Mouse (Mus musculus): ENCODE measurements around the gene Smpd4.

Smpd4 gene

DNA sequence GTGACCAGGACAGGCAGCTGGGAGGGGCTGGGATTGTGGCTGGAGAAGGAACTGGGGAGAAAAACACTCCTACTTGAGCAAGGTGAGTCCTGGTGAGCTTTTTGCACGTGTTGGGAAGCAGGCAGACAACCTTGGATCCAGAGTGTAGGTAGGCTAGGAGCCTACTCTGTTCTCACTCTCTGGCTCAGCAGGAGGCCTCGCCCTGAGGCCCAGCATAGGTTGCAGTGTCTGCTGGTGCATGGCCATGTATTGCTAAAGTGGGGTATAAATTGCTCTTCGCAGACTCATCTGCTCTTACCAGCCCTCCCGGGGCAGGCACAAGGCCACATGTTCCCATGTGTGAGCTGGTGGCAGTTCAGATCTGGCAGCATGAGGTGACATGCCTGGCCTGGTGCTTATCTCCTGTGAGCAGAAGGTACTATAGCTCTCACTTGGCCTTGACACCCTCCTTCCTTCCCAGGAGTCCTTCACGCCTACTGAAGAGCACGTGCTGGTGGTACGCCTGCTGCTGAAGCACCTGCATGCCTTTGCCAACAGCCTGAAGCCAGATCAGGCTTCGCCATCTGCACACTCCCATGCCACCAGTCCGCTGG, 19.0 kb downstream of the Smpd4 start:
- no peak for DNase-seq (ENCODE audit: low read depth, low spot score)

DNA sequence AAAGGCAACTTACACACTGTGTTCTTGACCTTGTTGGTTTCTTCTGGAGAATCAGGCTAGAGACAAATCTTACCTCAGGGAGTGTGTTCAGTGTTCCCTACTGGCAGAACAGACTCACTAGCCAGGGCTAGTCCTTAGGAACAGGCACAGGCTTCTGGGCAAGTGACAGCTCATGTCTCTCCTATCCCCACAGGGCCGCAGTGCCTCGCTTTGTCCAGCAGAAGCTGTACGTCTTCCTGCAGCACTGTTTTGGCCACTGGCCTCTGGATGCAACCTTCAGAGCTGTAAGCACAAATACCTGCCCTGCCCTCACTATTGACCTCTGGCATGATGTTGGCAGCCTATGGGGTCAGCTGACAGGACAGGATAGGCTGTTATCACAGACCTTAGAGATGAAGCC, 19.9 kb downstream of the Smpd4 start:
- no peak for DNase-seq (ENCODE audit: low read depth, low spot score)

DNA sequence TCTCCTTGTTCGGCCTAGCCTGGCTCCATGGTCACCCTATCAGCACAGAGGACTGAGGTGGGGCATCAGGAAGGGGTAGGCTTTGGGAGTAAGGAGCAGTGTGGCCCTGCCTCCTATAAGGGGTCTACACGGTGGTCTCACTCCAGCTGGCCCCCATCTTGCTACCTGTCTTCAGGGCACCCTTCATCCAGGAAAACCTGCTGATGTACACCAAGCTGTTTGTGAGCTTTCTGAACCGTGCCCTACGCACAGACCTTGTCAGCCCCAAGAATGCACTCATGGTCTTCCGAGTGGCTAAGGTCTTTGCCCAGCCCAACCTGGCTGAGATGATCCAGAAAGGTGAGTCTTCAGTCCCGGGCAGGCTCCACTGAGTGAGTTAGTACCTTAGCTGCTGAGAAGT, 20.8 kb downstream of the Smpd4 start:
- DNase-seq (ENCODE audit: low read depth, low spot score): no peak

DNA sequence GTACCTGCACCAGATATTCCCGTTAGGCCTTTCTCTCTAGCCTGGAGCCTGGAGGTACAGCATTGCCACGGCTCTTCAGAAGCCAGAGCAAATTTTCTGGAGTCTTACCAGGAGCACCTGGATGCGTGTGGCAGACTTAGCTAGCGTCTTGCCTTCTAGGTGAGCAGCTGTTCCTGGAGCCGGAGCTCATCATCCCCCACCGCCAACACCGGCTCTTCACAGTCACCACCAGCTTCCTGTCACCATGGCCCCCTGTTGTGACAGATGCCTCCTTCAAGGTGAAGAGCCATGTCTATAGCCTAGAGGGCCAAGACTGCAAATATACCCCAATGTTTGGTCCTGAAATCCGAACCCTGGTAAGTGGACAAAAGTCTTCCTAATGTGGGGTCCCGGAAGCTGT, 21.6 kb downstream of the Smpd4 start:
- DNase-seq (ENCODE audit: low read depth, low spot score): no peak

- no peak for DNase-seq (ENCODE audit: low read depth, low spot score)
These were observed 22.1 kb downstream of the Smpd4 start for GRCm38 (mm10) chr16:17641301-17641700.

- DNase-seq (ENCODE audit: low read depth, low spot score): no peak
These were observed 23.2 kb downstream of the Smpd4 start for GRCm38 (mm10) chr16:17642311-17642710.

DNA sequence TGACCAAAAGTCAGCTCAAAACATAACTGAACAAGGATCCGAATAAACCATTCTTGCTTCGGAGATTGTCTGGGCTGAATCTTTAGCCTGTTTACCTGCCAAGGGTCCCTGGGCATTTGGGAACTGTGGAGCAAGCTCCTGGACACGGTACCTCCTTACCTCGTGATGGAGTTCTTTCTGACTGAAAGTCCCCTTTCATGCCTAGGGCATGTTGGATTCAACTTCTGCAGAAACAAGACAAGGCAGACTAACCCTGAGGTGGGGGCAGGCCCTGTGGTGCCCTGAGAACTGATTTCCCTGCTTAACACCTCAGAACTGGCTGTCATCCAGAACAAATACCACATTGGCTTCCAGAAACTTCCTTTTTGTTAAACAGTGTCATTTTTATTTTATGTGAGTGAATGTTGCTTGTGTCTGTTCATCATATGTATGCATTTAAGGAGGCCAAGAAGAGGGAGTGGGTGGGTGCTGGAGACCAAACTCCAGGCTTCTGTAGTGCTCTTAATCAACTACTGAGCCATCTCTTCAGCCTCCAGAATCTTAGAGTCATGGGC, 24.4 kb downstream of the Smpd4 start:
- DNase-seq (ENCODE audit: low read depth, low spot score): no peak

DNA sequence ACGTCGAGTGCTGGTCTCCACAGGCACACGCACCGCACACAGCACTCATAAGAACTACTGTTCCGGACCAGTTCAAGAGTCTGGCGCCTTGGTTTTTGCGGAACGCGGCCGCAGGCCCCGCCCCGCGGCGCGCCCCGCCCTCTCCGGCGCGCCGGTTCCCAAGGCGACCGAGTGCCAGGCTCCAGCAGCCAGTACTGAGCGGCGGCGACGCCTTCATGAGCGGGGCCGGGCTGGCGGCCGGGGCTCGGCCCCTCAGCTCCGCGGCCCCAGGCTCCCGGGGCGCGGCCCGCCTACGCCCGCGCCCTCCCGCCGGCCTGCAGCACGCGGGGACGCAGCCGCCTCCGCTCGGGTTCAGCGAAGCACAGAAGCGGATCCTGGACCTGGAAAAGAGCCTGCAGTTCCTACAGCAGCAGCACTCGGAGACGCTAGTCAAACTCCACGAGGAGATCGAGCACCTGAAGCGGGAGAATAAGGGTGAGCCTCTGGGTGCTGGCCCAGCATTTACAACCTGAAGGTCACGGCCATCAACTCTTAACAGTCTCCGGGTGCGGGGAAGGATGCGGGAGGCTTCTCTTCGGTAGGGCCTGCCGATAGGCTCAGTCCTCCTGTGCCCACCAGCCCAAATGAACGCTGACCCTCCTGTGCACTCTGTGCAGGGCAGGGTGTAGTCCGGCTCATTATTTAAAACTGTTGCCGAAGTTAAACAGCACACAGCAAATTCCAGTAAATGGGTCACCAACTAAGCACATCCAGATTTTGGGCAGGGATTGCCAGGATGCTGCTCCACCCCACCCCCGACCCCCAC, 27.4 kb downstream of the Smpd4 start, which contains the start of gene Ccdc74a:
Ccdc74a (plus strand) TSS at position 161 of the 805 bp plus-strand sequence.
- peak; percentile 53 for DNase-seq (ENCODE audit: low read depth, low spot score)

GRCm38 (mm10) chr16:17647156-17647555, 28.0 kb downstream of the Smpd4 start:
- no peak for DNase-seq (ENCODE audit: low read depth, low spot score)

- DNase-seq (ENCODE audit: low read depth, low spot score): no peak
These were observed 28.6 kb downstream of the Smpd4 start for GRCm38 (mm10) chr16:17647566-17648340.

DNA sequence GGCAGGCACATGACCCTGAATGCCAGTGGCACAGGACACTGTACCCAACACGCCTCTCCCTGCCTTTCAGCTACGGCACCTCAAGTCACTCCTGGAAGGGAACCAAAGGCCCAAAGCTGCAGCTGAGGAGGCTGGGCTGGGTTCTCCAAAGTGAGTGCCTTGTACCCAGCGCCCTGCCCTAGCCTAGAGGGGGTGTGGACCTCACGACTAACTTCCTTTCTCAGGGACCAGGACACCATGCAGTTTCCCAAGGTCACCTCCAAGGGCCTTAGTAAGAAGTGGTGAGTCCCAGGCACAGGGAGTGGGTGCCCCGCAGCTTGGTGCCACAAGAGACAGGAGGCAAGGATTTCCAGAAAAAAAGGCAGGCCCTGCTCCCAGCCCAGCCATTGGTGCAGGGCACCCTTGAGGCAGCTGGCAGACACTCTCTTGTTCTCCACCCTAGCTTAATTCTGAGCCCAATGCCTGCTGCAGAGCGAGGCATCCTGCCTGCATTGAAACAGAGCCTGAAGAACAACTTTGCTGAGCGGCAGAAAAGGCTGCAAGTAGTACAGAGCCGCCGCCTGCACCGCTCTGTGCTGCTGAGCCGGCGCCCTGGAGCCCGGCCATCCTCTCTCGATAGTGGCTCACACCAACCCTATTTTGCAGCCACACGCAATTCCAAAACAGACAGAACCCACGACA, 30.9 kb downstream of the Smpd4 start:
- DNase-seq (ENCODE audit: low read depth, low spot score): no peak

GRCm38 (mm10) chr16:17650711-17651110, 31.6 kb downstream of the Smpd4 start:
- DNase-seq (ENCODE audit: low read depth, low spot score): no peak

- DNase-seq (ENCODE audit: low read depth, low spot score): no peak
These were observed 33.5 kb downstream of the Smpd4 start for GRCm38 (mm10) chr16:17652607-17653006.

DNA sequence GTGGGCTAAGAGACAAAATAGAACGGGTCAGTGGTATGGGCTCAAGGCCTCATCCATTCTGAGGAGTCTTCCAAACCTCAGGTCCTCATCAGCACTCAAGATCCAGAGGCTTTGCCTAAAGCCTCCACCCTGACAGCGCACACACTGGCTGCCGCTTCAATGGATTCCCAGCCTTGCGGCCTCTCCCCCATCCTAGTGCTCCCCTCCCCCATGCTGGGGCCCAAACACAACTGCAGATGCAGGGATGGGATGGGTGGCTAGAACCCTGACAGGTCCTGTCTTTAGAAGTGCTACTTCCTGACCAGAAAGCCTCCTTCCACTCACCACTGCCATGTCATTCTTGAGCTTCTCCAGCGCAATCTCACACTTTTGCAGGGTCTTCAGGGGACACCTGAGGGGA, 34.4 kb downstream of the Smpd4 start:
- DNase-seq (ENCODE audit: low read depth, low spot score): no peak

DNA sequence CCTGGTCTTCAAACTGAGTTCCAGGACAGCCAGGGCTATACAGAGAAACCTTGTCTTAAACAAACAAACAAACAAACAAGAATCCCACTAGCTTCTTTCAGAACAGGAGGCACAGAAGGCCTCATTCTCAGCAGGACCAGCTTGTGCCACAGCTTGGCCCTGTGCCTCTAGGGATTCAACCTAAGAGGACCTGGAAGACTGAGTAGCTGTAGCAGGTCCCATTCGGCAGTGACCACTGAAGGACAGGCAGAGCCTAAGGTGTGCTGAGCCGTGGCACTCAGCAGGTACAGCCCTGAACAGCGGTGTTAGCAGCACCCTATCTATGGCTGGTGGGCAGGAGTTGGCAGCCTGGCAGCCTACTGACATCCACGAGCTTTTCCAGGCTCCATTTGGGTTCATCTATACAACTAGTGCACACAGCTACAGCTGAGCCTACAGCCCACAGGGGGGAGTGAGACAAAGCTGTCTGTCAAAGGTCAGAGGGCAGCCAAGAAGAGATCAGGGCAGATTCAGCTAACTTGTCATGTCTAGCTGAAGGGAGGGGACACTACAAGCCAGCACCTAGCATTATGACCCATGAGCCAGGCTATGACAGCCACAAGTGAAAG, 35.1 kb downstream of the Smpd4 start:
- no peak for DNase-seq (ENCODE audit: low read depth, low spot score)

DNA sequence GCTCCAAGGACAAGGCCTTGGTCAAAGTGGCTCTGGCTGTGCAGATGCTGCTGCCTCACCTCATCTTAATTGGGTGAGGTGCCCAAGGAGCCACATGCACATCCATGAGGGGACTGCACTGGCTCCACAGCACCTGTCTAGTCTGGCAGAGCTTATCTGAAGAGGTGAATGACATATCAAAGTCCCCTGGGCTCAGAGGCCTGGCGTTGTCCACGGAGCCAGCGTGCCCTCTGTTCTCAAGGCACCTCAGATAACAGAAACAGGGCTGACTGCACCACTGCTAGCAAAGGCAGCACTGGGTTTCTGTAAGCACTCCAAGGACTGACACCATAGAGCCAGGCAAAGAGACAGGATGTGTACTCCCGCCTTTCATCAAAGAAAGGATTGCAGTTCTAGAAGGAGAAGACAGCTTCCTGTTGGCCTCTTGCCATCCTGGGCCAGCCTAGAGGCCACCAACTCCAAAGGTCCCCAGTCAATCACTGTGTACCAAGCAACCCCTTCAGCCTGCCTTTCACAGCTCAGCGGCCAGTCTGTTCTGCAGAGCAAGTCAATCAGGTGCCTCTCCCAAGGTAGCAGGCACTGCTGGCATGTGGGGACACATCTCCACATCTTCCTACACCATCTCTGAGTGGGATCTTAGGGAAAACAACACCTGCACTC, 37.2 kb downstream of the Smpd4 start:
- no peak for DNase-seq (ENCODE audit: low read depth, low spot score)

- no peak for DNase-seq (ENCODE audit: low read depth, low spot score)
These were observed 46.4 kb downstream of the Smpd4 start for GRCm38 (mm10) chr16:17665568-17665967.

DNA sequence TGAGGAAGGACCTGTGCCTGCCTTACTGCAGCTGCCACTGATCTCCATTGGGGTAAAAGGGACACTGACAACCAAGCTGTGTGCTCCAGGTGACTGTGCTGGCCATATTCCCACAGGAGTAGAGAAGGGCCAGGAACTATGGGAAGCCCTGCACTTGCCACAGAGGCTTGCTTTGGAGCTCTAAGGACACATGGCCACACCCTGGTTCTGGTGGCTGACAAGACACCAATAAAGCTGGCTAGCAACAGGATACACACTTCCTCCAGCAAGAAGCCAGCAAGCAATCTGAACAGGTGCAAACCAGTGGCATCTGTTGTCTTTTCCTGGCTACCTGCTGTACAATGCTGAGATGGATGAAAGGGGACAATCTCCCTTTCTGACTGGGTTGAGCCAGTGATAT, 50.7 kb downstream of the Smpd4 start:
- no peak for DNase-seq (ENCODE audit: low read depth, low spot score)
